Mouse (Mus musculus): ENCODE data around the gene Erf. TPM values are rescaled to one million over a fixed set of nuclear protein-coding genes. Genes with fewer than 3 reads are reported as not detected.

The Erf gene
- polyA plus RNA-seq, 1 experiment from 2014 or later: 14.6 TPM

DNA sequence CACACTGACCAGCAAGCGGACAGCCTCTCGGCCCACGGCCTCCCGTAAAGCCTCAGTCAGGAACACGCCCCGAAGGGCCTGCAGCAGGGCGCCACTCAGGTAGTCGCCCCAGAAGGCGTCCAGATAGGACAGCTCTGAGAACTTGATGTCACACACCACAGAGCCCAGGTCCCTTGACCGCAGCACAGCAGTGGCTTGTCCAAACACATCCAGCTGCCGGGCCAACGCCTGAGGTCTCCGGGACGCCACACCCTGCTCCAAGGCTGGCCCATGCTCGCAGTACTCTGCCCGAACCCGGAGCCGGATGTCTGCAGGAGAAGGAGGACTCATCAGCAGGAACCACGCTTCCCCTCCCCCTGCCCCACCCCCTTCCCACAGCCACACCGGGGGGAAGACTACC, 46.9 kb downstream of the Erf start:
- H3K27me3 ChIP-seq (ENCODE audit: control insufficient read depth, insufficient read depth, low read length): no peaks in the 10 kb centered on the region
- no peak overlapping the region for H3K4me3 ChIP-seq (ENCODE audit: low read depth, low read length)
- DNase-seq (ENCODE audit: low spot score) (no peak), ATAC-seq (replicated peaks; ENCODE audit: low FRiP score) (no peak)
- WGBS: 91% methylated on average over 20 of the region's 20 CpGs
- no peak overlapping the region for H3K4me2 ChIP-seq (ENCODE audit: low read depth, low read length, severe bottlenecking)
- H3K9ac ChIP-seq (ENCODE audit: low read length): no peak overlapping the region
- no peaks in the 10 kb centered on the region for H3K4me1 ChIP-seq (replicated peaks; ENCODE audit: control insufficient read depth, insufficient read depth, low read length)
- no peak overlapping the region for H3K27ac ChIP-seq (ENCODE audit: low read depth, low read length)
- H3K9me3 ChIP-seq (ENCODE audit: control insufficient read depth, low read length): no peaks in the 10 kb centered on the region
- peaks cover 3% of the 10 kb centered on the region; the same call in 1 of the 2 replicates for H3K36me3 ChIP-seq (ENCODE audit: control insufficient read depth, insufficient read depth, low read length)

- ATAC-seq (replicated peaks; ENCODE audit: low FRiP score): no peak
- no peaks in the 10 kb centered on the region for H3K27me3 ChIP-seq (ENCODE audit: control insufficient read depth, insufficient read depth, low read length)
- no peaks in the 10 kb centered on the region for H3K4me1 ChIP-seq (replicated peaks; ENCODE audit: control insufficient read depth, insufficient read depth, low read length)
- no peaks in the 10 kb centered on the region for H3K36me3 ChIP-seq (ENCODE audit: control insufficient read depth, insufficient read depth, low read length)
- H3K9me3 ChIP-seq (ENCODE audit: control insufficient read depth, low read length): no peaks in the 10 kb centered on the region
- DNase-seq (ENCODE audit: low spot score): no peak
- no peak overlapping the region for H3K9ac ChIP-seq (ENCODE audit: low read length)
- no peak overlapping the region for H3K4me2 ChIP-seq (ENCODE audit: low read depth, low read length, severe bottlenecking)
- H3K4me3 ChIP-seq (ENCODE audit: low read depth, low read length): no peak overlapping the region
- 81% methylated on average over 10 of the region's 10 CpGs for WGBS
- H3K27ac ChIP-seq (ENCODE audit: low read depth, low read length): no peak overlapping the region
Measured at GRCm38 (mm10) chr7:25197384-25198018, 53.1 kb downstream of the Erf start.

GRCm38 (mm10) chr7:25196107-25196506, 54.5 kb downstream of the Erf start:
- no peak overlapping the region for H3K4me3 ChIP-seq (ENCODE audit: low read depth, low read length)
- WGBS: 93% methylated on average over 9 of the region's 9 CpGs
- H3K4me2 ChIP-seq (ENCODE audit: low read depth, low read length, severe bottlenecking): no peak overlapping the region
- H3K9ac ChIP-seq (ENCODE audit: low read length): no peak overlapping the region
- no peaks in the 10 kb centered on the region for H3K4me1 ChIP-seq (replicated peaks; ENCODE audit: control insufficient read depth, insufficient read depth, low read length)
- no peaks in the 10 kb centered on the region for H3K36me3 ChIP-seq (ENCODE audit: control insufficient read depth, insufficient read depth, low read length)
- no peak for ATAC-seq (replicated peaks; ENCODE audit: low FRiP score)
- H3K27me3 ChIP-seq (ENCODE audit: control insufficient read depth, insufficient read depth, low read length): no peaks in the 10 kb centered on the region
- H3K27ac ChIP-seq (ENCODE audit: low read depth, low read length): no peak overlapping the region
- H3K9me3 ChIP-seq (ENCODE audit: control insufficient read depth, low read length): no peaks in the 10 kb centered on the region
- no peak for DNase-seq (ENCODE audit: low spot score)

DNA sequence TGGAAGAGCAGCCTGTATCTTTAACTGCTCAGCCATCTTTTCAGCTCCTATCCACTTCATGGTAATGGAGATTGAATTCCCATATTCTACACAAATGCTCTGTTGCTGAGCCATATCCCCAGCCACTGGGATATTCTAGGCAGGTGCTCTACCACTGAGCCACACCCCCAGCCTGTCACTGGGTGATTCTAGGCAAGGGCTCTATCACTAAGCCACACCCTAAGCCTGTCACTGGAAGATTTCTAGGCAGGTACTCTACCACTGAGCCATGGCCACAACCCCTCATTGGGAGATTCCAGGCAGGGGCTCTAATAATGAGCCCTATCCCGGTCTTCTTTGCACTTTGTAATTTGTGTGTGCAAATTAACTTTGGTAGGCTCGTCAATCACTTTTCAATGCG, 55.4 kb downstream of the Erf start:
- H3K4me2 ChIP-seq (ENCODE audit: low read depth, low read length, severe bottlenecking): no peak overlapping the region
- H3K27ac ChIP-seq (ENCODE audit: low read depth, low read length): no peak overlapping the region
- ATAC-seq (replicated peaks; ENCODE audit: low FRiP score) (no peak), DNase-seq (ENCODE audit: low spot score) (no peak)
- WGBS: 77% methylated on average over 3 of the region's 3 CpGs
- H3K36me3 ChIP-seq (ENCODE audit: control insufficient read depth, insufficient read depth, low read length): no peaks in the 10 kb centered on the region
- H3K9ac ChIP-seq (ENCODE audit: low read length): no peak overlapping the region
- H3K9me3 ChIP-seq (ENCODE audit: control insufficient read depth, low read length): no peaks in the 10 kb centered on the region
- no peaks in the 10 kb centered on the region for H3K27me3 ChIP-seq (ENCODE audit: control insufficient read depth, insufficient read depth, low read length)
- H3K4me1 ChIP-seq (replicated peaks; ENCODE audit: control insufficient read depth, insufficient read depth, low read length): no peaks in the 10 kb centered on the region
- H3K4me3 ChIP-seq (ENCODE audit: low read depth, low read length): no peak overlapping the region

Small RNAs within 50 kb of the gene (microRNA-seq; reads per million reads assigned to microRNA genes)
- not detected for gene Mir7048 (ENCODE audit: insufficient number of aligned reads)

Other genes with a start within 250 kb of the Erf start
- gene Atp1a3, start 244.8 kb downstream of the Erf start, polyA plus RNA-seq (2014; fragmentation: Nextera tagmentation; extraction: Ambion mirVana): 36.3 and 40.2 TPM in 2 replicates
- 13.6 and 14.0 TPM in 2 replicates for gene Grik5, start 178.4 kb downstream of the Erf start, polyA plus RNA-seq (2014; fragmentation: Nextera tagmentation; extraction: Ambion mirVana)
- 34.3 and 38.3 TPM in 2 replicates for gene Zfp574, start 178.2 kb downstream of the Erf start, polyA plus RNA-seq (2014; fragmentation: Nextera tagmentation; extraction: Ambion mirVana)
- gene Pou2f2, start 71.0 kb downstream of the Erf start, polyA plus RNA-seq (2014; fragmentation: Nextera tagmentation; extraction: Ambion mirVana): 16.8 and 19.9 TPM in 2 replicates
- gene Dedd2, start 30.1 kb downstream of the Erf start, polyA plus RNA-seq (2014; fragmentation: Nextera tagmentation; extraction: Ambion mirVana): 11.2 TPM in 2 replicates
- 3.5 and 3.8 TPM in 2 replicates for gene Zfp526, start 29.3 kb downstream of the Erf start, polyA plus RNA-seq (2014; fragmentation: Nextera tagmentation; extraction: Ambion mirVana)
- gene Gsk3a, start 12.9 kb downstream of the Erf start, polyA plus RNA-seq (2014; fragmentation: Nextera tagmentation; extraction: Ambion mirVana): 14.0 and 16.6 TPM in 2 replicates
- 40.3 and 44.2 TPM in 2 replicates for gene Cic, start 16.9 kb upstream of the Erf start, polyA plus RNA-seq (2014; fragmentation: Nextera tagmentation; extraction: Ambion mirVana)
- 298 and 321 TPM in 2 replicates for gene Pafah1b3, start 47.2 kb upstream of the Erf start, polyA plus RNA-seq (2014; fragmentation: Nextera tagmentation; extraction: Ambion mirVana)
- gene Prr19, start 50.6 kb upstream of the Erf start, polyA plus RNA-seq (2014; fragmentation: Nextera tagmentation; extraction: Ambion mirVana): 1.1 and 1.7 TPM in 2 replicates
- 6.7 and 7.7 TPM in 2 replicates for gene Tmem145, start 55.3 kb upstream of the Erf start, polyA plus RNA-seq (2014; fragmentation: Nextera tagmentation; extraction: Ambion mirVana)
- 13.8 and 14.6 TPM in 2 replicates for gene Megf8, start 66.4 kb upstream of the Erf start, polyA plus RNA-seq (2014; fragmentation: Nextera tagmentation; extraction: Ambion mirVana)
- 0.28 TPM in 1 of 2 replicates, not detected in the other for gene Cnfn, start 119.0 kb upstream of the Erf start, polyA plus RNA-seq (2014; fragmentation: Nextera tagmentation; extraction: Ambion mirVana)
- 3.0 and 3.8 TPM in 2 replicates for gene Lipe, start 147.9 kb upstream of the Erf start, polyA plus RNA-seq (2014; fragmentation: Nextera tagmentation; extraction: Ambion mirVana)
- 0.69 TPM in 1 of 2 replicates, not detected in the other for gene Cxcl17, start 162.1 kb upstream of the Erf start, polyA plus RNA-seq (2014; fragmentation: Nextera tagmentation; extraction: Ambion mirVana)
- 0.51 and 0.81 TPM in 2 replicates for gene Ceacam1, start 226.8 kb upstream of the Erf start, polyA plus RNA-seq (2014; fragmentation: Nextera tagmentation; extraction: Ambion mirVana)

Measured in forebrain, embryonic 11.5 days (tissue).